Mouse (Mus musculus) neural tube, embryonic 11.5 days (tissue): Measurements from ENCODE around the gene Scfd2. TPM values are rescaled to one million over a fixed set of nuclear protein-coding genes. Genes with fewer than 3 reads are reported as not detected.

Source experiments
- ATAC-seq: fragments of 200-750 bp; cut with Nextera tagmentation; 2 replicates; pipeline ENCODE4 v1.8.0; 2017; ENCODE audit warnings: moderate number of reproducible peaks, mild to moderate bottlenecking, moderate TSS enrichment, moderate library complexity; ENCODE audit not compliant: insufficient read depth, low FRiP score, low TSS enrichment
- DNase-seq: peaks from one replicate; pipeline ENCODE4 v3.0.0-alpha.2; 2015; ENCODE audit warnings: low spot score
- H3K27ac ChIP-seq: fragments of 300-500 bp; sonication (generic); 2 replicates; pipeline ENCODE4 v1.5.1; 2014; ENCODE audit warnings: low read depth, mild to moderate bottlenecking, low read length
- H3K27me3 ChIP-seq: fragments of 300-500 bp; sonication (generic); 2 replicates; pipeline ENCODE4 v1.6.1; 2014; ENCODE audit warnings: mild to moderate bottlenecking, low read length, mixed read lengths; ENCODE audit not compliant: control insufficient read depth, insufficient read depth
- H3K36me3 ChIP-seq: fragments of 300-500 bp; sonication (generic); 2 replicates; pipeline ENCODE4 v1.6.1; 2014; ENCODE audit warnings: mild to moderate bottlenecking, low read length, moderate library complexity, mixed read lengths; ENCODE audit not compliant: control insufficient read depth, insufficient read depth
- H3K4me1 ChIP-seq: fragments of 300-500 bp; sonication (generic); 2 replicates; pipeline ENCODE4 v1.6.1; 2014; ENCODE audit warnings: low read length, mixed read lengths; ENCODE audit not compliant: control insufficient read depth, insufficient read depth
- H3K4me2 ChIP-seq: fragments of 300-500 bp; sonication (generic); 2 replicates; pipeline ENCODE4 v1.6.1; 2014; ENCODE audit warnings: low read depth, mild to moderate bottlenecking, moderate library complexity
- H3K4me3 ChIP-seq: fragments of 300-500 bp; sonication (generic); 2 replicates; pipeline ENCODE4 v1.5.1; 2014; ENCODE audit warnings: low read depth, low read length
- H3K9ac ChIP-seq: fragments of 300-500 bp; sonication (generic); 2 replicates; pipeline ENCODE4 v1.6.1; 2014; ENCODE audit warnings: mild to moderate bottlenecking, low read length
- H3K9me3 ChIP-seq: fragments of 300-500 bp; sonication (generic); 2 replicates; pipeline ENCODE4 v1.6.1; 2016; ENCODE audit warnings: low read length; ENCODE audit not compliant: control insufficient read depth
- WGBS: fragments of 180-500 bp; shearing (Covaris S2); extraction: QIAGEN DNeasy Blood & Tissue Kit; methylation state at CpG from one replicate; pipeline ENCODE4 v1.1.7; 2014; 5-methylcytosine and 5-hydroxymethylcytosine counted together
- polyA plus RNA-seq: library from polyadenylated mRNA; unstranded; fragments of >200 nt; fragmentation: Nextera tagmentation; extraction: Ambion mirVana; gene quantifications from 2 replicates; pipeline ENCODE4 v1.2.1, GENCODE M21; 2014

Scfd2 gene
- polyA plus RNA-seq: 14.7 and 16.2 TPM in 2 replicates

- peaks cover 12% of the 10 kb centered on the region for H3K4me1 ChIP-seq
- no peaks in the 10 kb centered on the region for H3K9me3 ChIP-seq
- peak within 1 kb of the TSS; percentile 99 for H3K4me2 ChIP-seq
- peak; percentile 98 for DNase-seq
- H3K9ac ChIP-seq: peak within 1 kb of the TSS; percentile 57
- WGBS: 9% methylated on average over 35 of the region's 35 CpGs
- H3K4me3 ChIP-seq: peak within 1 kb of the TSS; percentile 79
- no peaks in the 10 kb centered on the region for H3K27me3 ChIP-seq
- no peaks in the 10 kb centered on the region for H3K36me3 ChIP-seq
- no peak within 1 kb of the TSS for H3K27ac ChIP-seq
- peak; percentile 78 for ATAC-seq
These were observed at the start of gene Scfd2 for GRCm38 (mm10) chr5:74531630-74532280. Gene Scfd2, minus strand, starts transcription at chr5:74531759.

GRCm38 (mm10) chr5:74571767-74572166 lies 40.2 kb upstream of the Scfd2 start:
- ATAC-seq: no peak
- H3K27ac ChIP-seq: no peak overlapping the region
- no peaks in the 10 kb centered on the region for H3K27me3 ChIP-seq
- no peak overlapping the region for H3K4me3 ChIP-seq
- no peak for DNase-seq
- no peak overlapping the region for H3K9ac ChIP-seq
- H3K36me3 ChIP-seq: peaks cover 7% of the 10 kb centered on the region; the same call in 1 of the 2 replicates
- H3K4me1 ChIP-seq: no peaks in the 10 kb centered on the region
- H3K4me2 ChIP-seq: no peak overlapping the region
- no peaks in the 10 kb centered on the region for H3K9me3 ChIP-seq
- WGBS: 94% methylated on average over 6 of the region's 6 CpGs

DNA sequence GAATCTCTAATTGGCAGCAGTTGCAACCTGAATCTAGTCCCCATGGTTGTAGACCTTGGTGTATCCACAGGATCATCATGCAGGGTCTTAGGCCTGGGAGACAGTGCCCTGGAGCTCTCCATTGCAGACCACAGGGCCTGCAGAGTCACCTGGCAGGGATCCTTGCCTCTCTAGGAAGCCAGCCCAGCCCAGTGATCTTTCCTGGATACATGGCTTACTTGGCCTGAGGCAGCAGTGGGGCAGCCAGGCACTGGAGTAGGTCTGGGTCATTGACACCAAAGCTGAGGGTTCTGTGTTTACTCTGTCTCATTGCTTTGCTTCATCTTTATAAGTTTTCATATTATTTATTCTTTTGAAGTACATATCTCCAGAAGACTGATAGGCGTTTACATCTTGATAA lies 29.6 kb upstream of the Scfd2 start:
- no peak overlapping the region for H3K27ac ChIP-seq
- ATAC-seq: no peak
- H3K9ac ChIP-seq: no peak overlapping the region
- no peak overlapping the region for H3K4me3 ChIP-seq
- H3K9me3 ChIP-seq: no peaks in the 10 kb centered on the region
- no peak overlapping the region for H3K4me2 ChIP-seq
- no peaks in the 10 kb centered on the region for H3K27me3 ChIP-seq
- no peaks in the 10 kb centered on the region for H3K4me1 ChIP-seq
- DNase-seq: no peak
- WGBS: 88% methylated on average over 1 of the region's 1 CpGs
- H3K36me3 ChIP-seq: peaks cover 12% of the 10 kb centered on the region

- no peak overlapping the region for H3K27ac ChIP-seq
- no peak overlapping the region for H3K4me2 ChIP-seq
- ATAC-seq (no peak), DNase-seq (no peak)
- no peak overlapping the region for H3K9ac ChIP-seq
- peaks cover 4% of the 10 kb centered on the region; the same call in 1 of the 2 replicates for H3K36me3 ChIP-seq
- H3K27me3 ChIP-seq: no peaks in the 10 kb centered on the region
- no peaks in the 10 kb centered on the region for H3K9me3 ChIP-seq
- no peaks in the 10 kb centered on the region for H3K4me1 ChIP-seq
- WGBS: 92% methylated on average over 8 of the region's 8 CpGs
- no peak overlapping the region for H3K4me3 ChIP-seq
These were observed 18.0 kb upstream of the Scfd2 start for GRCm38 (mm10) chr5:74549566-74549965.

DNA sequence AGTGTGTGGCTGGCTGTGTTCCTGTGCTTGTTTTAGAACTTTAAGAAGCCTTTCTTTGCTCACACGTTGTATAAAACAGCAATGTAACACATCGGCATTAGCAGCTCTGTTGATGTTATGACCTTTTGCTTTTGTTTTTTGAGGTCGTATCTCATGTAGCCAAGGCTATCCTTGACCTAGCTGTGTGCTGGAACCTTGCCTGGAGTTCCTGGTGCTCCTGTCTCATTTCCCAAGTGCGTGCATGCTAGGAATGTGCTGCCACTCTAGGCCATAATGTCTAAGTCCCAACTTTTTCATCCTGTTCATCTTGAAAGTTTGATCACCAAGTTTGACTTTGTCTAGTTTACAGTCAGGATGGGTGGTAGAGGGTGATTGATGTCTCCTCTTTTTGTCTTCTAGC lies 14.0 kb upstream of the Scfd2 start:
- no peaks in the 10 kb centered on the region for H3K9me3 ChIP-seq
- no peaks in the 10 kb centered on the region for H3K4me1 ChIP-seq
- DNase-seq (no peak), ATAC-seq (no peak)
- H3K27me3 ChIP-seq: no peaks in the 10 kb centered on the region
- H3K9ac ChIP-seq: no peak overlapping the region
- H3K4me2 ChIP-seq: no peak overlapping the region
- WGBS: 94% methylated on average over 4 of the region's 4 CpGs
- H3K27ac ChIP-seq: no peak overlapping the region
- H3K4me3 ChIP-seq: no peak overlapping the region
- H3K36me3 ChIP-seq: peaks cover 4% of the 10 kb centered on the region

DNA sequence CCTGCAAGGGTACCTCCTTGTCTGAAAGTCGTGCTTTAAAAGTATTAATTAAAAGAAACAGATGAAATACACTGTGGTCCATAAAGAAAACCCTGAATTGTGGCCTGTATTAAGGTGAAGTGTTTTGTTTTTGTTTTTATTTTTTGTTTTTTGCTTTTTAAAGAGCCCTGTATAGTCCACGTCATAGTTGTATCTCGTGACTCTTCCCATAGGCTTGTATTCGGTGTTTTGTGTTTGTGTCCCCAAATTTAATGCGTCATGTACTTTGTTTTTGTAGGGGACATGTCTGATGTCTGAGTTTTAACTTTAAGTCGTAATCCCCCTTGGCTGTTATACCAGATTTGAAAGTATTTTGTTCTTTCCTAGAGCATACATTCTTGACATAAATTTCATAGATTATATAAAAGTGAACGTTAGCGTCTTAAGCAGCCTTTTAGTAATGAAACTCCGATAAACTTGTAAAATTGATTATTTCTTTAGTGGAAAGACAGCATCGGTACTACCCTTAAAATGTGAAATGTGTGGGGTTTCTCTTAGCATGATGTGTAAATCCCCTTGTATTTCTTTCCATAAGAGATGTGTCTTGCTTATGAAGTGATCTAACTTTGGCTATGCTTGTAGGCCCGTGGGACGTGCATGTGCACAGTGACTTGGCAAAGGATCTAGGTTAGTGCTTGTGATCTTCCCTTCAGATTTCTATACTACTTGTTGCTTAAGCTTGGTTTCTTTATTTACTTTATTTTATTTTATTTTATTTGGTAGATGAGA lies 4.8 kb upstream of the Scfd2 start:
- Histone ChIP-seq H3K36me3 (no peaks in the 10 kb centered on the region), H3K9ac (peak overlapping the region; percentile 90), H3K27ac (no peak overlapping the region), H3K4me1 (peaks cover 9% of the 10 kb centered on the region; the same call in 1 of the 2 replicates), H3K9me3 (no peaks in the 10 kb centered on the region), H3K27me3 (no peaks in the 10 kb centered on the region), H3K4me3 (peak overlapping the region; percentile 86), H3K4me2 (peak overlapping the region; percentile 67)
- no peak for ATAC-seq
- DNase-seq: no peak
- 53% methylated on average over 12 of the region's 12 CpGs for WGBS

- Histone ChIP-seq H3K9me3 (no peaks in the 10 kb centered on the region), H3K4me3 (peak within 1 kb of the TSS; percentile 86), H3K27me3 (no peaks in the 10 kb centered on the region), H3K4me1 (peaks cover 15% of the 10 kb centered on the region), H3K27ac (peak within 1 kb of the TSS; percentile 83), H3K36me3 (no peaks in the 10 kb centered on the region), H3K9ac (peak within 1 kb of the TSS; percentile 90), H3K4me2 (peak within 1 kb of the TSS; percentile 67)
- under 1% methylated on average over 59 of the region's 73 CpGs for WGBS
- peak; percentile 97 for DNase-seq
- peak; percentile 88 for ATAC-seq
These were observed 3.9 kb upstream of the Scfd2 start, which contains the start of gene Fip1l1 for GRCm38 (mm10) chr5:74535240-74536021. Gene Fip1l1, plus strand, starts transcription at chr5:74535449.

GRCm38 (mm10) chr5:74530785-74531184 lies 774 bp downstream of the Scfd2 start:
- no peaks in the 10 kb centered on the region for H3K27me3 ChIP-seq
- no peaks in the 10 kb centered on the region for H3K9me3 ChIP-seq
- H3K36me3 ChIP-seq: no peaks in the 10 kb centered on the region
- H3K4me1 ChIP-seq: peaks cover 9% of the 10 kb centered on the region
- WGBS: 22% methylated on average over 16 of the region's 16 CpGs
- no peak for DNase-seq
- H3K4me3 ChIP-seq: peak overlapping the region; percentile 79
- H3K4me2 ChIP-seq: peak overlapping the region; percentile 99
- peak overlapping the region; percentile 57 for H3K9ac ChIP-seq
- no peak overlapping the region for H3K27ac ChIP-seq
- ATAC-seq: no peak
